Mouse (Mus musculus) megakaryocyte, embryonic 14.5 days (primary cell): ENCODE results near the gene Zfp273. TPM values are rescaled to one million over a fixed set of nuclear protein-coding genes. Genes with fewer than 3 reads are reported as not detected.
"Not testable (repeated sequence)": the region's sequence is repeated elsewhere in the genome, so short reads cannot be mapped to it uniquely, and the experiment has no call there.

Experiments
- H3K27me3 ChIP-seq: replicated peaks from 2 replicates; pipeline ENCODE3; 2012; ENCODE audit warnings: inconsistent platforms
- H3K36me3 ChIP-seq: replicated peaks from 2 replicates; pipeline ENCODE3; 2012; ENCODE audit warnings: low read length, inconsistent platforms, mixed read lengths
- H3K4me1 ChIP-seq: 2 replicates; pipeline ENCODE4 v1.6.1; 2012; ENCODE audit warnings: inconsistent platforms
- H3K4me3 ChIP-seq: replicated peaks from 2 replicates; pipeline ENCODE3; 2012; ENCODE audit warnings: moderate library complexity, mild to moderate bottlenecking, inconsistent platforms
- H3K9me3 ChIP-seq: 2 replicates; pipeline ENCODE4 v1.6.1; 2012; ENCODE audit warnings: inconsistent platforms
- FLI1 ChIP-seq: IDR thresholded peaks from 2 replicates; pipeline ENCODE4 v1.6.1; 2012; ENCODE audit warnings: low read length, inconsistent platforms, mixed read lengths
- GATA1 ChIP-seq: IDR thresholded peaks from 3 replicates; pipeline ENCODE4 v1.6.1; 2012; ENCODE audit warnings: mixed read lengths, low read length, inconsistent platforms, borderline replicate concordance
- polyA plus RNA-seq: library from polyadenylated mRNA; stranded (reverse); fragments of >175 nt; gene quantifications from 2 replicates; pipeline ENCODE4 v1.2.3, GENCODE M21; 2012; ENCODE audit warnings: low replicate concordance; ENCODE audit not compliant: insufficient read depth

Zfp273 gene
- not detected in 2 replicates for polyA plus RNA-seq

- H3K4me3 ChIP-seq, result peak within 1 kb of the TSS; percentile 93
- H3K36me3 ChIP-seq, result peaks cover 6% of the 10 kb centered on the region
- H3K9me3 ChIP-seq, result peaks cover 28% of the 10 kb centered on the region
- H3K27me3 ChIP-seq, result no peaks in the 10 kb centered on the region
- TF ChIP-seq FLI1, result no peak
- no peak for TF ChIP-seq GATA1
- peaks cover 8% of the 10 kb centered on the region; the same call in 1 of the 2 replicates for H3K4me1 ChIP-seq
These were observed at the start of gene Zfp273 for GRCm38 (mm10) chr13:67813710-67814660. Gene Zfp273, plus strand, starts transcription at chr13:67813740.

- TF ChIP-seq FLI1 (no peak), GATA1 (no peak)
- Histone ChIP-seq H3K27me3 (no peaks in the 10 kb centered on the region), H3K4me3 (peak within 1 kb of the TSS; percentile 95), H3K4me1 (peaks cover 13% of the 10 kb centered on the region), H3K36me3 (peaks cover 4% of the 10 kb centered on the region), H3K9me3 (peaks cover 5% of the 10 kb centered on the region)
These were observed 34.0 kb upstream of the Zfp273 start, which contains the start of gene Zfp493 for GRCm38 (mm10) chr13:67779265-67780221. Gene Zfp493, plus strand, starts transcription at chr13:67779693.

GRCm38 (mm10) chr13:67791921-67792455, 21.6 kb upstream of the Zfp273 start:
- Histone ChIP-seq H3K4me1 (no peaks in the 10 kb centered on the region), H3K9me3 (peaks cover 9% of the 10 kb centered on the region; the same call in 1 of the 2 replicates), H3K36me3 (peaks cover 4% of the 10 kb centered on the region), H3K27me3 (no peaks in the 10 kb centered on the region), H3K4me3 (no peak overlapping the region)
- no peak for TF ChIP-seq GATA1
- TF ChIP-seq FLI1, result no peak

GRCm38 (mm10) chr13:67798618-67799017, 14.9 kb upstream of the Zfp273 start:
- H3K27me3 ChIP-seq, result no peaks in the 10 kb centered on the region
- no peak overlapping the region for H3K4me3 ChIP-seq
- no peaks in the 10 kb centered on the region; the same call in 1 of the 2 replicates for H3K4me1 ChIP-seq
- no peaks in the 10 kb centered on the region for H3K9me3 ChIP-seq
- H3K36me3 ChIP-seq, result no peaks in the 10 kb centered on the region
- TF ChIP-seq FLI1 (no peak), GATA1 (no peak)

GRCm38 (mm10) chr13:67799151-67799550, 14.4 kb upstream of the Zfp273 start:
- not testable (repeated sequence) for H3K4me1 ChIP-seq, H3K4me3 ChIP-seq, H3K36me3 ChIP-seq, H3K27me3 ChIP-seq, H3K9me3 ChIP-seq

- TF ChIP-seq FLI1 (no peak), GATA1 (no peak)
- no peaks in the 10 kb centered on the region for H3K36me3 ChIP-seq
- H3K9me3 ChIP-seq, result peaks cover 15% of the 10 kb centered on the region
- no peaks in the 10 kb centered on the region for H3K27me3 ChIP-seq
- no peak overlapping the region for H3K4me3 ChIP-seq
- peaks cover 4% of the 10 kb centered on the region; the same call in 1 of the 2 replicates for H3K4me1 ChIP-seq
These were observed 1.8 kb upstream of the Zfp273 start for GRCm38 (mm10) chr13:67811651-67812210.

GRCm38 (mm10) chr13:67812961-67813709, 405 bp upstream of the Zfp273 start:
- peak overlapping the region; percentile 93 for H3K4me3 ChIP-seq
- peaks cover 4% of the 10 kb centered on the region; the same call in 1 of the 2 replicates for H3K4me1 ChIP-seq
- peaks cover 22% of the 10 kb centered on the region for H3K9me3 ChIP-seq
- TF ChIP-seq GATA1, result no peak
- TF ChIP-seq FLI1, result no peak
- no peaks in the 10 kb centered on the region for H3K36me3 ChIP-seq
- no peaks in the 10 kb centered on the region for H3K27me3 ChIP-seq

- peaks cover 36% of the 10 kb centered on the region for H3K9me3 ChIP-seq
- H3K36me3 ChIP-seq, result peaks cover 21% of the 10 kb centered on the region
- peaks cover 8% of the 10 kb centered on the region; the same call in 1 of the 2 replicates for H3K4me1 ChIP-seq
- H3K4me3 ChIP-seq, result no peak overlapping the region
- no peaks in the 10 kb centered on the region for H3K27me3 ChIP-seq
- TF ChIP-seq GATA1, result no peak
- no peak for TF ChIP-seq FLI1
These were observed 5.1 kb downstream of the Zfp273 start for GRCm38 (mm10) chr13:67818636-67819035.
